Mouse (Mus musculus): ENCODE data around the gene Olfr685. TPM values are rescaled to one million over a fixed set of nuclear protein-coding genes. Genes with fewer than 3 reads are reported as not detected.

Gene Olfr685
- polyA plus RNA-seq (2012; ENCODE audit: low replicate concordance): 0.21 TPM in 1 of 2 replicates, not detected in the other

DNA sequence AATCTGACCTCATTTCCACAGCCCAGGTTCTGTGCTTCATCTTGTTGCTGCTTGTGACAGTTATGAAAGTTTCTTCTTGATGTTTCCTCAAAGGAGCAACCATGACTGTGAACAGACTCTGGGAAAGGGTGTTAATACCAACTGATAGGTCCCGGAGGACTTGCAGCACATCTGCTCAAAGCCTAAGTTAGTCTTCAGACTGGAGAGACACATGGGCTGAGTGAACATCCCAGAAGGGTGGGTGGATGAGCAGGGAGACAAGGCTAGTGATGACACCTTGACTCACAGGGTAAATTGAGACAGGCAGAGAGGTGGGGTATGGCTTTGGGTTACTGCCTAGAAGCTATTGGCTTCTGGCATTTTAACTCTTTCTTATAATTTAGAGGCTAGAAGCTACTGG lies at the start of gene Olfr685:
Gene Olfr685, minus strand, starts transcription at position 101 of the 400 bp plus-strand sequence.

DNA sequence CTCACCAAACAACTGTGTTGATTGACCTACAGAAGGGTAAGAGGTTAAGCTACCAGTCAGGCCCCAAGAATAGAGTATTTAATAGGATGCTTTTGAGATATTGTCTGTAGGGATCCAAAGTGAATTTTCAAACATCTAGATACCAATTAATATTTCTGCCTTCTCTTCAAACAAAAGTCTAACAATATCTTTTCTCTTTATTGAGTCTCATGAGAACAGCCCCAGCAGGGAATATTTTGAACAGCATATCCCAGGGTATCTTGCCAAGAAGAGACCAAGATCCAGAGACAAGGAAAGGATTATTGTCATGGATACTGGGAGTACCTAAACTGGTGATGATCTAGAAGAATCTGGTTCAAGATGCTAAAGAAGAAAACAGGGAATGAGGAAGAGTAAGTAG lies 21.6 kb upstream of the Olfr685 start, which contains the start of gene Olfr686:
Gene Olfr686, minus strand, starts transcription at position 101 of the 400 bp plus-strand sequence.

DNA sequence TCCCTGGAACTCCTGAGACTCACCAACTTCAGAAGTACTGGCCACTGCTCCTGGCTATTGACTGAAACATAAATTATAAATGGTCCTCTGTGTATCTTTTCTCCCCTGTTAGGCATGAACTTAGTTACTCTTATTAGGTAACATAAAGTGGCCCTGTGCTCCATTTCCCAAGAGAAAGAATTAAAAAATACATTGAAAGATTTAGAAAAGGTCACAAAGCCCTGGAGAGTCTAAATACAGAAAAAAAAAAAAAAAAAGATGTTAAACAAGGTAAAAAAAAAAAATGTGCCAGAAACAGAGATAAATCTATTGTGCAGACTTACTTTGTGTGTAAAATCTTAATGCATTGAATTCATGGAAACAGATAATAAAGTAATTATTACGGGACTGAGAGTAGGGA lies 22.3 kb downstream of the Olfr685 start, which contains the start of gene Olfr684:
Gene Olfr684, minus strand, starts transcription at position 101 of the 400 bp plus-strand sequence.

DNA sequence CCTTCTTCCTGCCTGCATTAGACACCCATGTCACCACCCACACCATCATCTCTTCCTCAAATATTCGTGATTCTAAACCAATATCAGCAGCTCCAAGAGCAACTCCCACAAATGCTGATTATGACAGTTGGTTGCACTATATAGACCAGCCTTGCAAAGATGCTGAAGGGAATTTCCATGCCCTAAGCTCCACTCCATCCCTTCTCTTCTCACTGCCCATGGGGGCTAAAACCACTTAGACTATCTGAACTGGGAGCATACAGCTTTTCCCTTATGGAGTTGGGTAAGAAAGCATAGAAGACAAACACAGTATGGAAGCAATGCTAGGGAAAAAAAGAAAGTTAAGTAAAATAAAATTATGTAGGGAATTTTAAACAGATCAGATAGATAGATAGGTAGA lies 38.9 kb downstream of the Olfr685 start, which contains the start of gene Olfr683:
Gene Olfr683, minus strand, starts transcription at position 101 of the 400 bp plus-strand sequence.

Other genes starting within 250 kb of the Olfr685 start
- gene Olfr670, start 223.4 kb downstream of the Olfr685 start, polyA plus RNA-seq (2012; ENCODE audit: low replicate concordance): not detected in 2 replicates
- gene Olfr671, start 206.9 kb downstream of the Olfr685 start, polyA plus RNA-seq (2012; ENCODE audit: low replicate concordance): not detected in 2 replicates
- not detected in 2 replicates for gene Olfr672, start 184.0 kb downstream of the Olfr685 start, polyA plus RNA-seq (2012; ENCODE audit: low replicate concordance)
- not detected in 2 replicates for gene Olfr675, start 157.6 kb downstream of the Olfr685 start, polyA plus RNA-seq (2012; ENCODE audit: low replicate concordance)
- gene Olfr676, start 153.3 kb downstream of the Olfr685 start, polyA plus RNA-seq (2012; ENCODE audit: low replicate concordance): not detected in 2 replicates
- 0.07 TPM in 1 of 2 replicates, not detected in the other for gene Olfr677, start 134.6 kb downstream of the Olfr685 start, polyA plus RNA-seq (2012; ENCODE audit: low replicate concordance)
- gene Olfr678, start 121.5 kb downstream of the Olfr685 start, polyA plus RNA-seq (2012; ENCODE audit: low replicate concordance): not detected in 2 replicates
- gene Olfr679, start 104.8 kb downstream of the Olfr685 start, polyA plus RNA-seq (2012; ENCODE audit: low replicate concordance): 0.02 TPM in 1 of 2 replicates, not detected in the other
- not detected in 2 replicates for gene Olfr680-ps1, start 93.2 kb downstream of the Olfr685 start, polyA plus RNA-seq (2012; ENCODE audit: low replicate concordance)
- gene Olfr681, start 69.2 kb downstream of the Olfr685 start, polyA plus RNA-seq (2012; ENCODE audit: low replicate concordance): not detected in 2 replicates
- gene Olfr683, start 39.0 kb downstream of the Olfr685 start, polyA plus RNA-seq (2012; ENCODE audit: low replicate concordance): not detected in 2 replicates
- gene Olfr684, start 22.4 kb downstream of the Olfr685 start, polyA plus RNA-seq (2012; ENCODE audit: low replicate concordance): not detected in 2 replicates
- not detected in 2 replicates for gene Olfr686, start 21.5 kb upstream of the Olfr685 start, polyA plus RNA-seq (2012; ENCODE audit: low replicate concordance)
- not detected in 2 replicates for gene Olfr688, start 102.1 kb upstream of the Olfr685 start, polyA plus RNA-seq (2012; ENCODE audit: low replicate concordance)
- not detected in 2 replicates for gene Olfr689, start 125.2 kb upstream of the Olfr685 start, polyA plus RNA-seq (2012; ENCODE audit: low replicate concordance)
- gene Olfr690, start 148.1 kb upstream of the Olfr685 start, polyA plus RNA-seq (2012; ENCODE audit: low replicate concordance): not detected in 2 replicates
- not detected in 2 replicates for gene Olfr691, start 156.3 kb upstream of the Olfr685 start, polyA plus RNA-seq (2012; ENCODE audit: low replicate concordance)
- gene Olfr692, start 182.2 kb upstream of the Olfr685 start, polyA plus RNA-seq (2012; ENCODE audit: low replicate concordance): not detected in 2 replicates
- gene Gm5901, start 189.0 kb upstream of the Olfr685 start, polyA plus RNA-seq (2012; ENCODE audit: low replicate concordance): not detected in 2 replicates
- gene Fam160a2, start 214.0 kb upstream of the Olfr685 start, polyA plus RNA-seq (2012; ENCODE audit: low replicate concordance): 57.7 and 80.4 TPM in 2 replicates
- gene Cnga4, start 218.6 kb upstream of the Olfr685 start, polyA plus RNA-seq (2012; ENCODE audit: low replicate concordance): not detected in 2 replicates
- not detected in 2 replicates for gene Cckbr, start 239.7 kb upstream of the Olfr685 start, polyA plus RNA-seq (2012; ENCODE audit: low replicate concordance)

Measured in hematopoietic multipotent progenitor cell, adult 10-12 weeks (in vitro differentiated cells).